Mouse (Mus musculus): ENCODE measurements around the gene Sept8. TPM values are rescaled to one million over a fixed set of nuclear protein-coding genes. Genes with fewer than 3 reads are reported as not detected.

Sept8 gene
- total RNA-seq, 2 experiments from 2014 or later = 256 to 257 TPM

DNA sequence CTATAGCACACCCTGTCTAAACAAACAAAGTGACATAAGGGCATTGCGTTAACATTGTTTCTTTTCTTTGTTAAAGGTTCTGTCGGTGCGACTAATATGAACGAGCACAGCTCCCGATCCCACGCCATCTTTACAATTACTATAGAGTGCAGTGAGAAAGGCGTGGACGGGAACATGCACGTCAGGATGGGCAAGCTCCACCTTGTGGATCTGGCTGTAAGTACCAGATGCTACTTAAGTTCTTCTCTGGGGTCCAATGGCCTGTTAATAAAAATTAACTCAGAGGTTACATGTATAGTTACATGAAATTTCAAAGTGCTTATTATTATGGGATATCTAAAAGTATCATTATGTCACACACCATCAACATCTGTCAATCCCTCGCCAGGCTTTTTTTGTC is 64.1 kb downstream of the Sept8 start:
- no peak for DNase-seq

DNA sequence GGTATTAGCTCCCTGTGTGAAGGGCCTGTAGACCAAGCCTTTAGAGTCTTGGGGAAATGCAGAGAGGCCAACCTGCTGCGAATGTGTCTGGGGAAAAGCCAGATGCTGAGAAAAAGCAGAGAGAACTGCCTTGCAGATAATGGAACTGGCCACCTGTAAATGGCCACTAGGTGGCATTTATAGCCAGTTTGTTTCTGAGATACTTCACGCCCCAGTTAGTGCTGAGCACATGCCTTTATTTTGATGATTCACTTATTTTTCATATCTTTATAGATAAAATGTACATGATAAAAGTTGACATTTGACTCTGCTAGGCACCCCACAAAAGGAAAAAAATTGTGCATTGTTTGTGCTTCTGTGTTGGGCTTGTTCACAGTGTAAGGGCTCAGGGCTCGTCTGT is 65.8 kb downstream of the Sept8 start:
- no peak for DNase-seq

DNA sequence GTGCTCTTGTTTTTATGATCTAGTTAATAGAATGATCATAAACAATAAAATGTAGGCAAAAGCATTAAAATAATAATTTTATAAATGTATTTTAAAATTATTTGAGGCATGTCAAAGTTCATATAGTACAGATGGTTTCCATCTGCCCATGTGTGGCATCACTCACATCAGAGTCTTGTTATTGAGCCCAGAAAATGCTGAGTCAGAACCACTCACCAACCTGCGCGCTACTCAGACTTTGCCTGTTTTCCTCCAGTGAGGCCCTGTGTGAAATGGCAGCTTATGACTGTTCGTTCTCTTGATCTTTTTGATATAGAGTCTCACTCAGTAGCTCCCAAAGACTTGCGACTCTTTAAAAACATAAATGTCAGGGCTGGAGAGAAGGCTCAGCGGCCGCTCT is 66.5 kb downstream of the Sept8 start:
- DNase-seq = no peak

DNA sequence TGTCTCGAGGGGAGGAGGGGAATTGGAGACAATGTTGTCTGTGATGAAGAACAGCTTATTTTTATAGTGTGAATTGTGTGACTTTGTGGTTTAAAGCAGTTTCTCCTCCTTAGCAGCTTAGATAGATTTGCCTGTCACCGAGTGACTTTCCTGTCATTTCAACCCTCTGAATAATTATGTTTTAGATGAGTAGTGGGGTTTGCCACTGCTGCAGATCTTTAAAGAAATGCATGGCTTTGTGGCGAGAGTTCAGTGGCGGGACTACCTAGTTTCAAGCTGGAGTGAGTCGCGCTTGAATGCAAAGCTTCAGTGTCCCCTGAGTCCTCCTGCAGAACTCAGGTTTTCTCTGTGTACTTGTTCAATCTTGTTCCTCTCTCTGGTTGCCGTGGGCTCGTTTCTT is 69.2 kb downstream of the Sept8 start:
- DNase-seq = no peak

DNA sequence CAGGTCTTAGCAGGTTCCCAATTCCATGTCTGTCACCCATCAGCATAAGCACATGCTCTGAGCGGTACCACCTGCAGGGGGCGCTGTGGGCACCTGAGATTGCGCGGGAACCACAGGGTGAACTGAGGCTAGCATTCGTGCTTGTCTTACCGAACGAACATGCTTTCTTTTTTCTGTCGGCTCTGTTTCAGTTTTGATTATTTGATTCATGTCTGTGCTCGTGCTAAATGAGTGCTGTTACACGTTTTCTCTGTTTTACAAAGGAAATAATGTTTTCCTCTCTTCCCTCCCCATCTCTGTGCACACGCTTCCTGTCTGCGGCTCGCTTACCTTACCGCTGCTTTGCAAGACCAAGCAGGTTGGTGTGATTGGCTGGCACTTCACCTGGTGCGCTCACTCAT is 71.3 kb downstream of the Sept8 start:
- peak in 1 of 2 experiments; percentile 28 for DNase-seq

DNA sequence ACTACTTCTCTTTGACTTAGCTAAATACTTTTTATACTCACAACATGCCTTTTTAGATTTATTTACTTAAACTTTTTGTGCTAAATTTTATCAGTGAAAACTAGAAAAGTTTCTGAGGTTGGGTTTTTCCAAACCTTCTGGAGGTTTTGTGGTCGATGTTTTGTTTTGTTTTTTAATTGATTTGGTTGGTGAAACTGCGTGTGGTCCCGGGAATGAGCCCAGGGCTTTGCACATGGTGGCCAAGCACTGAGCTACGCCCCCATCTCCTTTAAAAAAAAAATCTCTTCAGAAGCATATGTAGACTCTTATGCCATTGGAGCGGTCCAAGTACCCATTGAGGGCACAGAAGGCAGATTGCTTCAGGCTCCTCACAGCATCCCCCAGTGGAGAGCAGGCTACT is 72.1 kb downstream of the Sept8 start:
- DNase-seq = no peak

Other genes with a start within 250 kb of the Sept8 start
- 100 to 1,000 TPM; 182 to 194 TPM for gene Hspa4, start 218.8 kb upstream of the Sept8 start, total RNA-seq (2021)
- 10 to 100 TPM in 1 of 2 experiments, 1 to 10 TPM in 1; 9.6 to 10.7 TPM for gene Zcchc10, start 194.6 kb upstream of the Sept8 start, total RNA-seq (2021)
- gene Aff4, start 168.4 kb upstream of the Sept8 start, total RNA-seq (2021) = 100 to 1,000 TPM; 228 to 265 TPM
- gene Leap2, start 96.1 kb upstream of the Sept8 start, total RNA-seq (2021) = not detected
- gene Uqcrq, start 88.4 kb upstream of the Sept8 start, total RNA-seq (2021) = 100 to 1,000 TPM; 411 to 419 TPM
- 1 to 10 TPM in 1 of 2 experiments, under 1 TPM in 1; 1.00 to 1.0 TPM for gene Gdf9, start 88.2 kb upstream of the Sept8 start, total RNA-seq (2021)
- under 1 TPM; 0.15 to 0.33 TPM for gene Gm10447, start 62.1 kb upstream of the Sept8 start, total RNA-seq (2021)
- 1 to 10 TPM; 3.5 to 4.4 TPM for gene Shroom1, start 62.1 kb upstream of the Sept8 start, total RNA-seq (2021)
- under 1 TPM in 1 of 2 experiments, not detected in 1; 0.56 TPM for gene Gm9837, start 48.8 kb upstream of the Sept8 start, total RNA-seq (2021)
- 1 to 10 TPM; 2.3 TPM for gene Gm9945, start 39.1 kb upstream of the Sept8 start, total RNA-seq (2021)
- 100 to 1,000 TPM; 140 to 143 TPM for gene Sowaha, start 39.0 kb upstream of the Sept8 start, total RNA-seq (2021)
- gene Kif3a, start 48.1 kb downstream of the Sept8 start, total RNA-seq (2021) = 100 to 1,000 TPM; 131 to 139 TPM
- gene Il4, start 99.4 kb downstream of the Sept8 start, total RNA-seq (2021) = not detected
- gene Il13, start 115.4 kb downstream of the Sept8 start, total RNA-seq (2021) = not detected
- gene Rad50, start 188.1 kb downstream of the Sept8 start, total RNA-seq (2021) = 10 to 100 TPM; 11.0 to 11.4 TPM
- gene Il5, start 201.5 kb downstream of the Sept8 start, total RNA-seq (2021) = not detected

All from layer of hippocampus, postnatal 36 days (tissue).